Mouse (Mus musculus): ENCODE measurements at regions not wholly inside any gene's neighbourhood (a gene's known extent, or its start where the extent isn't known, plus 50 kb on each side); places are given as distances from the start of the nearest gene placed in this dataset.

DNA sequence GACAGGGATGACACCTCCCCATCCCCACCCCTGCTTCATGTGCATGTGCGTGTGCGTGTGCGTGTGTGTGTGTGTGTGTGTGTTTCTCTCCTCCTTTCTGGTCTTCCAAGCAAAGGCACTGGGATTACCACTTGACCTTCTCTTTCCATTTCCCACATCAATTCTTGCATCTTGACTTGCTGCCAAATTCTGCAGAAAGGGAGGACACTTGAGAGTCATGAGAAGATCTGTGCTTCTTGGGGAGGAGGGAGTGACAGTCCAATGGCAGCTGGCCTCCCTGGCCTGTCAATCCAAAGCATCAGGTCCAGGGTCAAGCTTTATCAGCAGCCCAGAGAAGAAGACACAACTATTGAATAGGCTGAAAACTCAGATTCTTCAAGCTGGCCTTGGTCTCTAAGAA lies 102.7 kb downstream of the Cd83 start:
- peaks cover 3% of the 10 kb centered on the region; the same call in 1 of the 2 replicates for H3K4me1 ChIP-seq (ENCODE audit: insufficient read depth, low read length)
- H3K4me3 ChIP-seq (ENCODE audit: low read length) = no peak overlapping the region
- ATAC-seq (ENCODE audit: low FRiP score, low TSS enrichment) = no peak
- 94% methylated on average over 3 of the region's 3 CpGs for WGBS
- H3K9me3 ChIP-seq (ENCODE audit: low read length) = peaks cover 5% of the 10 kb centered on the region; the same call in 1 of the 2 replicates
- no peaks in the 10 kb centered on the region for H3K27me3 ChIP-seq (ENCODE audit: insufficient read depth, low read length)
- H3K27ac ChIP-seq (ENCODE audit: low read length) = no peak overlapping the region
- H3K4me2 ChIP-seq (replicated peaks; ENCODE audit: low read depth, low read length) = no peak overlapping the region
- H3K36me3 ChIP-seq (ENCODE audit: insufficient read depth, low read length) = no peaks in the 10 kb centered on the region
- no peak overlapping the region for H3K9ac ChIP-seq (replicated peaks; ENCODE audit: low read length)

DNA sequence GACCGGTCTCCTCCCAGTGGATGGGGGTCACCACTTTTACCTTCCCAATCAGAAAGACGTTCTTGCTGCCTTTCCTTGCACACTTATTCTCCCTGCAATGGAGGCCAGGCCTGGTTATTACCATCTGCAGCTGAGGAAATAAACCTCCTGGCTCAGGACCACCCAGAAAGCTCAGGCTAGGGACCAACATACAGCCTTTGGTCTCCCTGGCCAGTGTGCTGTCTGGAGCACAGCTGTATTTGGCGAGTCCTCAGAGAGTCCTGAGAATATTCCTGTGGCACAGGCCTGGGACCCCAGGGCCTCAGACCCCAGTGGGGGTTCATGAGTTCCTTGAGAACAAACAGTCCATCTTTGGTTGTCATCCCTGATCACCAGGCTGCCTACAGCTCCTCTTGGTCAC lies 107.4 kb downstream of the Cd83 start:
- Histone ChIP-seq H3K4me1 (ENCODE audit: insufficient read depth, low read length) (no peaks in the 10 kb centered on the region), H3K4me2 (replicated peaks; ENCODE audit: low read depth, low read length) (no peak overlapping the region), H3K9me3 (ENCODE audit: low read length) (peaks cover 5% of the 10 kb centered on the region; the same call in 1 of the 2 replicates), H3K36me3 (ENCODE audit: insufficient read depth, low read length) (no peaks in the 10 kb centered on the region), H3K4me3 (ENCODE audit: low read length) (no peak overlapping the region), H3K27me3 (ENCODE audit: insufficient read depth, low read length) (no peaks in the 10 kb centered on the region), H3K9ac (replicated peaks; ENCODE audit: low read length) (no peak overlapping the region), H3K27ac (ENCODE audit: low read length) (no peak overlapping the region)
- WGBS = 71% methylated on average over 3 of the region's 3 CpGs
- no peak for ATAC-seq (ENCODE audit: low FRiP score, low TSS enrichment)

DNA sequence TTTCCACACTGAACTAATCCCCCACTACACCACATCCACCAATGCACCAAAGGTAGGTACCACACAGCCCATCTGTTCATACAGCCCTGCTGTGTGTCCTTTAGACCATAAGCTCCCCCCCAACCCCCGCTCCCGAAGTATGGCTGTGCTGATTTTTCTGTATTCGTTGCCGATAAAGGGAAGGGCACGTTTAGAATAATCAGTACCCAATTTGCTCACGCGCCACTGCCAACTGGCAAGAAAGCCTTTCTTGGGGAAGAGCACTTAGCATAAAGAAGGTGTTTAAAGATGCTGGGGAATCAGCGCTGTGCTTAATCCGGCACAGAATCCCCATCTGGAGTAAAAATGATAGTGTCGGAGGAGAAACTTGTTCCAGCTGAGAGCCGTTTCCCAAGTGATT lies 111.4 kb downstream of the Cd83 start:
- Histone ChIP-seq H3K36me3 (ENCODE audit: insufficient read depth, low read length) (no peaks in the 10 kb centered on the region), H3K27ac (ENCODE audit: low read length) (no peak overlapping the region), H3K9me3 (ENCODE audit: low read length) (no peaks in the 10 kb centered on the region), H3K27me3 (ENCODE audit: insufficient read depth, low read length) (no peaks in the 10 kb centered on the region), H3K4me1 (ENCODE audit: insufficient read depth, low read length) (no peaks in the 10 kb centered on the region), H3K4me2 (replicated peaks; ENCODE audit: low read depth, low read length) (no peak overlapping the region), H3K4me3 (ENCODE audit: low read length) (no peak overlapping the region), H3K9ac (replicated peaks; ENCODE audit: low read length) (no peak overlapping the region)
- ATAC-seq (ENCODE audit: low FRiP score, low TSS enrichment) = no peak
- WGBS = 84% methylated on average over 11 of the region's 11 CpGs

DNA sequence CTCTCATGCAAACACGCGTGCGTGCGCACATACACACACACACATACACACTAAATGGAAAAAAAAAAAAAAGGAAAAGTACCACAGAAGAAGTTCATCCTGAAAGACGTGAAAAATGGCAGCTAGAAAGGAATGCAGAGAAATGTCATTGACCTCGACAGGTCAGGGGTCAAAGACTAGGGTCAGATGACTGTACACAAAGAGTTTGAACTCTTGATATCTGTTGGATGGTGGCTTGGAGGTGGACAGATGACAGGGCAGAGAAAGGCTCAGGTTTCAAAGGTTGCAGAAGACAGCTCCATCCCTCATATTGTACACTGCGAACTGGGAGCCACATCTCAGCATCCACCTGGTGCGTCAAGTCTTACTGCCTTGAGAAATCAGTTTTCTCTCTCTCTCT lies 112.5 kb downstream of the Cd83 start:
- no peaks in the 10 kb centered on the region for H3K4me1 ChIP-seq (ENCODE audit: insufficient read depth, low read length)
- H3K9me3 ChIP-seq (ENCODE audit: low read length) = no peaks in the 10 kb centered on the region
- H3K4me3 ChIP-seq (ENCODE audit: low read length) = no peak overlapping the region
- WGBS = 78% methylated on average over 8 of the region's 8 CpGs
- no peak overlapping the region for H3K4me2 ChIP-seq (replicated peaks; ENCODE audit: low read depth, low read length)
- H3K36me3 ChIP-seq (ENCODE audit: insufficient read depth, low read length) = no peaks in the 10 kb centered on the region
- H3K27me3 ChIP-seq (ENCODE audit: insufficient read depth, low read length) = no peaks in the 10 kb centered on the region
- H3K27ac ChIP-seq (ENCODE audit: low read length) = no peak overlapping the region
- no peak overlapping the region for H3K9ac ChIP-seq (replicated peaks; ENCODE audit: low read length)
- no peak for ATAC-seq (ENCODE audit: low FRiP score, low TSS enrichment)

- no peaks in the 10 kb centered on the region for H3K27me3 ChIP-seq (ENCODE audit: insufficient read depth, low read length)
- no peak overlapping the region for H3K9ac ChIP-seq (replicated peaks; ENCODE audit: low read length)
- ATAC-seq (ENCODE audit: low FRiP score, low TSS enrichment) = no peak
- no peak overlapping the region for H3K27ac ChIP-seq (ENCODE audit: low read length)
- H3K4me2 ChIP-seq (replicated peaks; ENCODE audit: low read depth, low read length) = no peak overlapping the region
- H3K4me3 ChIP-seq (ENCODE audit: low read length) = no peak overlapping the region
- 74% methylated on average over 12 of the region's 12 CpGs for WGBS
- H3K36me3 ChIP-seq (ENCODE audit: insufficient read depth, low read length) = no peaks in the 10 kb centered on the region
- no peaks in the 10 kb centered on the region for H3K9me3 ChIP-seq (ENCODE audit: low read length)
- no peaks in the 10 kb centered on the region for H3K4me1 ChIP-seq (ENCODE audit: insufficient read depth, low read length)
Observed at GRCm38 (mm10) chr13:43898555-43899258, 114.1 kb downstream of the Cd83 start.

DNA sequence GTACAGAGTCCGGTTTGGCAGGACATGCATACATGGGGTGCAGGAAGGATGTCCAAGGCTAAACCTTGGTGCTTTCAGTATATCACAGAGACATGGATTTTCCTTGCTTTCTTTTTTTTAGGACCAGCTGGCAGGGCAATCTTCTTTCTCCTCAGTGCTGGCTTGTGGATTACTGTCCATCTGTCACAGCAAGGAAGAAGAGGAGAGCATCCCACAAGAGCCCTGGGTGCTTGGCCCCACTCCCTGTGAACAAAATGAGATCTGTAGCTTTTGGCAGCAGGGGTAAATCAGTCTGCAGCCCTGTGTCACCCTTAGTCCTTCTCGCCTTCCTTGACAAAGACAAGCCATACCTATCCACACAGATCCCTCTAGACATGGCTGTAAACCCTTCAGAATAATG lies 115.5 kb downstream of the Cd83 start:
- no peak for ATAC-seq (ENCODE audit: low FRiP score, low TSS enrichment)
- H3K4me3 ChIP-seq (ENCODE audit: low read length) = no peak overlapping the region
- H3K4me2 ChIP-seq (replicated peaks; ENCODE audit: low read depth, low read length) = no peak overlapping the region
- no peak overlapping the region for H3K9ac ChIP-seq (replicated peaks; ENCODE audit: low read length)
- H3K4me1 ChIP-seq (ENCODE audit: insufficient read depth, low read length) = no peaks in the 10 kb centered on the region
- H3K27me3 ChIP-seq (ENCODE audit: insufficient read depth, low read length) = no peaks in the 10 kb centered on the region
- 90% methylated on average over 2 of the region's 2 CpGs for WGBS
- no peaks in the 10 kb centered on the region for H3K9me3 ChIP-seq (ENCODE audit: low read length)
- no peak overlapping the region for H3K27ac ChIP-seq (ENCODE audit: low read length)
- no peaks in the 10 kb centered on the region for H3K36me3 ChIP-seq (ENCODE audit: insufficient read depth, low read length)

DNA sequence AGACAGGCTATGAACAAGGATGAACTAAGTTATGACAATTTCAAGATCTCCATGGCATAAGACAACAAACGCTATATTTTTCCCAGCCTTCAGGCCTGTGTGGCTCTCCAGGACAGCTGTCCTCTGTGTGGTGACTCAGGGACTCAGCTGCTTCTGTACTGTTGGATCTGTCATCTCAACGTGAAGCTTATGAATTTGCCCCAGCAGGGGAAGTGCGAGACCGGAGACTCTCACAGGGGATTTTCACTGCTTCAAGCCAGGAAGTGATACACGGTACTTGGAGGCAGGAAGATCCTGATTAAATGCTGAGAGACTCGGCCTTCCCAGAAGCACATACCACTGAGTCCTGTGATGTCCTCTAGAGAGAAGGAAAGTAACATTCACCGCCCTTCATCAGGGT lies 116.2 kb downstream of the Cd83 start:
- Histone ChIP-seq H3K36me3 (ENCODE audit: insufficient read depth, low read length) (no peaks in the 10 kb centered on the region), H3K4me2 (replicated peaks; ENCODE audit: low read depth, low read length) (no peak overlapping the region), H3K27me3 (ENCODE audit: insufficient read depth, low read length) (no peaks in the 10 kb centered on the region), H3K4me3 (ENCODE audit: low read length) (no peak overlapping the region), H3K4me1 (ENCODE audit: insufficient read depth, low read length) (no peaks in the 10 kb centered on the region), H3K9ac (replicated peaks; ENCODE audit: low read length) (no peak overlapping the region), H3K27ac (ENCODE audit: low read length) (no peak overlapping the region), H3K9me3 (ENCODE audit: low read length) (no peaks in the 10 kb centered on the region)
- ATAC-seq (ENCODE audit: low FRiP score, low TSS enrichment) = no peak
- 71% methylated on average over 7 of the region's 7 CpGs for WGBS

- no peaks in the 10 kb centered on the region for H3K36me3 ChIP-seq (ENCODE audit: insufficient read depth, low read length)
- H3K27ac ChIP-seq (ENCODE audit: low read length) = no peak overlapping the region
- no peak for ATAC-seq (ENCODE audit: low FRiP score, low TSS enrichment)
- no peak overlapping the region for H3K4me3 ChIP-seq (ENCODE audit: low read length)
- no peak overlapping the region for H3K4me2 ChIP-seq (replicated peaks; ENCODE audit: low read depth, low read length)
- H3K9me3 ChIP-seq (ENCODE audit: low read length) = no peaks in the 10 kb centered on the region
- peaks cover 22% of the 10 kb centered on the region for H3K4me1 ChIP-seq (ENCODE audit: insufficient read depth, low read length)
- H3K9ac ChIP-seq (replicated peaks; ENCODE audit: low read length) = no peak overlapping the region
- peaks cover 3% of the 10 kb centered on the region; the same call in 1 of the 2 replicates for H3K27me3 ChIP-seq (ENCODE audit: insufficient read depth, low read length)
Observed at GRCm38 (mm10) chr13:43903391-43903790, 118.8 kb downstream of the Cd83 start.

DNA sequence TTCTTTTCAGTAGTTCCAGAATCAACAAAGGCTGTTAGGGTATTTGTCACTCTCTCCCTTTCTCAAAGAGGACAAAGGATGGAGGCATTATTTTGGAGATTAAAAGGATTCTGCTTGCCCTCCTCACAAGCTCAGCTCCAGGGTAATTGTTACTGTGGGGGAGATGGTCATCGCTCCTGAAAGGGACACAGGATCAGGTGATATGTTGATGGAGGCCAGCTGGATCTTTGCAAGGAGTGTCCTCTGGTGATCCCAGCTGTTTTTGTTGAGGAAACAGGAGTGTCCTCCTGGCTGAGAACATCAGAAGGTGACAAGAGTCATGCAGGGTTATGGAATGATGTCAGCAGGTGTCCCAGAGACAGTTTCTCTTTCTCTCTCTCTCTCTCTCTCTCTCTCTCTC lies 119.7 kb downstream of the Cd83 start:
- Histone ChIP-seq H3K9me3 (ENCODE audit: low read length) (no peaks in the 10 kb centered on the region), H3K4me2 (replicated peaks; ENCODE audit: low read depth, low read length) (no peak overlapping the region), H3K4me3 (ENCODE audit: low read length) (no peak overlapping the region), H3K27ac (ENCODE audit: low read length) (no peak overlapping the region), H3K4me1 (ENCODE audit: insufficient read depth, low read length) (peaks cover 31% of the 10 kb centered on the region), H3K27me3 (ENCODE audit: insufficient read depth, low read length) (peaks cover 3% of the 10 kb centered on the region; the same call in 1 of the 2 replicates), H3K9ac (replicated peaks; ENCODE audit: low read length) (no peak overlapping the region), H3K36me3 (ENCODE audit: insufficient read depth, low read length) (no peaks in the 10 kb centered on the region)
- ATAC-seq (ENCODE audit: low FRiP score, low TSS enrichment) = no peak
- 40% methylated on average over 1 of the region's 1 CpGs for WGBS

- no peak overlapping the region for H3K9ac ChIP-seq (replicated peaks; ENCODE audit: low read length)
- H3K4me3 ChIP-seq (ENCODE audit: low read length) = no peak overlapping the region
- no peak for ATAC-seq (ENCODE audit: low FRiP score, low TSS enrichment)
- peaks cover 35% of the 10 kb centered on the region for H3K4me1 ChIP-seq (ENCODE audit: insufficient read depth, low read length)
- H3K27me3 ChIP-seq (ENCODE audit: insufficient read depth, low read length) = peaks cover 3% of the 10 kb centered on the region; the same call in 1 of the 2 replicates
- H3K36me3 ChIP-seq (ENCODE audit: insufficient read depth, low read length) = no peaks in the 10 kb centered on the region
- WGBS = 59% methylated on average over 7 of the region's 7 CpGs
- no peak overlapping the region for H3K27ac ChIP-seq (ENCODE audit: low read length)
- no peaks in the 10 kb centered on the region for H3K9me3 ChIP-seq (ENCODE audit: low read length)
- no peak overlapping the region for H3K4me2 ChIP-seq (replicated peaks; ENCODE audit: low read depth, low read length)
Observed at GRCm38 (mm10) chr13:43906241-43906640, 121.7 kb downstream of the Cd83 start.

Measured in kidney, embryonic 16.5 days (tissue).